Mouse (Mus musculus) activated CD4-positive, CD25-positive, alpha-beta regulatory T cell, adult 4 months (primary cell): Measurements from ENCODE around the gene Cadps2. TPM values are rescaled to one million over a fixed set of nuclear protein-coding genes. Genes with fewer than 3 reads are reported as not detected.

ENCODE experiments used
- ATAC-seq: one replicate; pipeline ENCODE4 v1.8.0; 2017
- polyA plus RNA-seq, 2 experiments: library from polyadenylated mRNA; unstranded; fragments of 100-300 nt; shearing (Covaris generic); gene quantifications; one replicate each; pipeline ENCODE4 v1.2.1; 2017

Cadps2 gene
- polyA plus RNA-seq, 2 experiments from 2014 or later, result 0.49 TPM; not detected in 1

DNA sequence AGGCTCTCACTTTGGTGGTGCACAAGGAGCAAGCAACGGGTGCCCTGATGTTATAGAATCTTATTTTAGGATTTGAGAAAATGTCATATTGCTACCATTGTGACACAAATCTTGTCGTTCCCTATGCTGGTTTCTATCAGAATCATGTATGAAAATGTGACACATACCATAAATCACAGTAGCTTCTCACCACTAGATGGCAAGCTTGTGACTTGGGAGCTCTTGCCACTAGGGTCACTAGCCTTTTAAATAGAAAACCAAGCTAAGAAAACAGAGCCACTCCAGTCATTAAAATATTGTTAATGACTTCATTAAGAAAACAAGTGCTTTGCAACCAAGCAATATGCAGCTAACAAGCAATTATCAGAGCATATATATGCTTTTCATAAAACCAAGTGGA, 81.0 kb downstream of the Cadps2 start:
- no peak for ATAC-seq

DNA sequence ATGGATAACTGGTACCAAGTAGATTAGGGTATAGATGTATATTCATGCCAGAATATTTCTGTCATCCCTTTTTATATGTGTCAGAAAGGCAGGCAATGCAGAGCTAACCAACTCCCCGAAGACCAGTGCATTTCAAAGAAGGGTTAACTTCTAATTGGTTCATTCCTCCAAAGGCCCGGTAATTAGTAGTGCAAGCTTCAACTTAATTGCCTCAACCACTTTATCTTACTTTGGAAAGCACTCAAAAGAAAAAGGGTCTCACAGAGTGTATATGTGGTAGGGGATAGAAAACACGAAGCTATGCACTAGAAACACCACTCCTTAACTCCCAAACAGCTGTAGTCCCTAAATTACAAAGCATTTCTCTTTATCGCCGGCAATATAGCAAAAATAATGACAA, 90.4 kb downstream of the Cadps2 start:
- ATAC-seq, result no peak

DNA sequence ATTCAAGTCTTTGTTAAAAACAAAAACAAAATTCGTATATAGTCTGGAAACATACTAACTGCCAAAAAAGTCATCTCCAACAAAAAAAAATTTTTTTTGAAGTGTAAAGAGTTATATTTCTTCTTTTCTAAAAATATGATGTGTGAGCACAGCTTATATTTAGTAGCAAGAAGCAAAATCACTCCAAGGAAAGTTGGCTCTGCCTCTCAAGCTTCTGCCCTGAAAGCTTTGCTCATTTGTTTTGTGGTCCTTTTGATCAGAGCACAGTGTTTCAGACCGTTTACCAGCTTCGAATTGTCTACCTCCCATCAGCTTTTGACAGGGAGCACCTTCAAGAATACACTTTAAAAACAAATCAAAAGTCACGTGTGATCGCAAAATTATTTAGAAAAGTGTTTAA, 99.2 kb downstream of the Cadps2 start:
- no peak for ATAC-seq

DNA sequence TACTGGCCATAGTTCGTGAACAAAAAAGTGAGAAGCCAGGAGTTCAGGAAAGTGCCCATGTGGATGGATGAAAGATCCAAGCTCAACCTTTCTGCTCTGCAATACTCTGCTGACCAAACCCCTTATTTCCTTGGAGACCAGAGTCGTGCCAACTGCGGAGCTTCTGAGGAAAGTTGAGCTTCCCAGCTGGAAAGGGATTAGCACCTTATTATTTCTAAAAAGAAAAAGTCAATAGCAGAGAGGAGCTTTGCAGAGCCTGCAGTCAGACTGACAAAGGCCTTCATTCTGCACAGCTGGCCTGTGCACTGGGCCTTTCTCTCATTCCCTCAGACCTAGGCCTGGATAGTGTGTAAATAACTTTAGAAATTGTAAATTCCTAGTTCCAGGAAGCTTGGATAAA, 106.5 kb downstream of the Cadps2 start:
- ATAC-seq, result no peak

DNA sequence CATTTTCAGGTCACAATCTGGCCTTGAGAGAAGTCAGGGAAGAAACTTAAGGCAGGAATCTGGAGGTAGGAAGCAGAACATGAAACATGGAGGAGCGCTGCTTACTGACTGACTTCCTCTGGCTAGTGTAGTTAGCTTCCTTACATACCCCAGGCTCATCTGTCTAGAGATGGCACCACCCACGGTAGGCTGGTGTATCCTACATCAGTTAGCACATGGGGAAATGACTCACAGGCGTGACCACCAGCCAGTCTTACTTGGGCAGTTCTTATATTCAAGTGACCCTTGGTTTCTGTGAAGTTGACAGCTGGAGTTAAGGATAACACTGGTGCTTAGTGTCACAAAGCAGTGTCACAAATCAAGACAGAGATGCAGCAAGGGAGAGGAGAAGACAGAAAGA, 110.6 kb downstream of the Cadps2 start:
- ATAC-seq, result no peak

DNA sequence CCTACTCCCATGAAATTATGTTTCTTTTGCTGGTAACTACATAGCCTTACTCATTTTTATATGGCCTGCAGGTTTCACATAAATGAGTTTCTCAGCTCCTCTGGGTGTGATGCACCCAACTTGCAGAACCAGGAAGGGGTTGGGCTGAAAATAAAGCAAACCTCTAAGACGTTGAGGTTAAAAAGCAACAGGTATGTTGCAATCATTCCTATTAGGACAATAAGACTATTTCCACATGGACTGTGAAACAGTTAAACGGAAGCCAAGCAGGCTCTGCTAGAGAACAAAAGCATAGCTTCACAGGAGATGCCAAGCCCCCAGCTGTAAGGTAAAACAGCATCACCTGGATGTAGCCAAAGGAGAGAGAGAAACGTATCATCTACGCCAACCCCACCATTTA, 115.5 kb downstream of the Cadps2 start:
- no peak for ATAC-seq

DNA sequence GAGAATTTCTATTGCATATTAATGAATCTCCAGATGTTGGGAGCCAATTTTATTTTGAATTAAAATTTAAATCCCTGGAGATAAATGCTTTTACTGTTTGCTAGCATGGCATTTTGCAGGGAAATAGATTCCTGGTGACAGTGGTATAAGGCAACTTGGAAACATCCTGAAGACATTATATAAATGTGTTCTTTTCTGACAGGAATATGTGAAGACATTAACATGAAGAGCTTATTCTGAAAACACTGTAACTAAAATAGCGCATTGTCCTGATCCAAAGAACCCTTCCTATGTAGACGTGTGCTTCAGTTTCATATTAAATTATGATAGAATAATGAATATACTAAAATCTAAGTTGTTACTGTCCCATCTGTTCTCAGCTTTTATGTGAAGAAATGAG, 118.8 kb downstream of the Cadps2 start:
- no peak for ATAC-seq

DNA sequence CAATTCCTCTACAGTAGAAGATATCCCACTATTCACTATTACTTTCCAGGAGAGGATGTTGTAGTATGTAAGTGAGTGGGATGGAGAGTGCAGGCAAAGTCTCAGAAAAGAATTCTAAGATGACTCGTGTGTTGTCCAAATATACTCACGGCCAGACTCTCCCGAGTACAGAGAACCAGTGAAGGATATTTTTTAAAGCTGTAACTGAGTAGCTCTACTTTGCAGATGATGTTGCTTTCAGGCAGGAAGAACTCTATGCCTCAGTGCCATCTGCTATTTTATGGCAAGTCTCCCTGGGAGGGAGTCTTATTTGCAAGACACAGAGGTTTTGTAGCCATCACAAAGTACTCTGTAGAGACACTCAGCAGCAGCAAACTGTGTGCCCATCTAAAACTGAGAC, 131.7 kb downstream of the Cadps2 start:
- ATAC-seq, result no peak

DNA sequence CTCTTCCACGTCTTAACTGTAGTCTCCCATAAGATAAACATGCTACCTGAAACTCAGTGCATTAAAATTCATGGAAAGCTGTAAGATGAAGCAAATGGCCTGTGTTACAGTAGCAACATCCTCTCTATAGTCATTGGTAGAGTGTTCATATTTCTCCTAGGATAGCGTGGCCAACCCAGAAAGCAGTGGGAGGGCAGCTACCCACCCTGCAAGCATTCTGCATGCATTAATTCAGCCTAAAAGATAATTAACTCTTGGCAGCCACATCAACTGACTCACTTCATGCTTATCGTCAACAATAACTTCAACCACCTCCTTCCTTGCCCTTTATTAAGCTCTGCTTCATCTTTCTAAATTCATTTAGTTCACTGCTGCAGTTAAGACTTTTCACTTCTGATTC, 138.3 kb downstream of the Cadps2 start:
- ATAC-seq, result no peak

DNA sequence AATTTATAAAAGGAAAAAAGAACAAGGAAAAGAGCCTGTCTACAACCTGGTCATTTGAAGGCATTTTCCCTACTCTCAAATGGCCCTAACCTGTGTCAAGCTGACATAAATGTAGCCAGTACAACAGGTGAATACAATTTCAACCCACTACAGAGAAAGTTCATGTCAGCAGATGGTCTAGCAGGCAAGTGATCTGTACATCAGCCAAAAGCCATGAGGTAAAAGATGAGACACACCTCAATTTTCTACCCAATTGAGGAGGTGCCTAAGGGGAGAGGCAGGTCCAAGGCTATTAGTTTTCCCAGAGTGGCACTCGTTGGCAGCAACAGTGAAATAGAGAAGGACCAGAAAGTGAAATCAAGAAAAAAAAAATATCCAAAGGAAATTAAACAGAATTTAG, 161.0 kb downstream of the Cadps2 start:
- ATAC-seq, result no peak

DNA sequence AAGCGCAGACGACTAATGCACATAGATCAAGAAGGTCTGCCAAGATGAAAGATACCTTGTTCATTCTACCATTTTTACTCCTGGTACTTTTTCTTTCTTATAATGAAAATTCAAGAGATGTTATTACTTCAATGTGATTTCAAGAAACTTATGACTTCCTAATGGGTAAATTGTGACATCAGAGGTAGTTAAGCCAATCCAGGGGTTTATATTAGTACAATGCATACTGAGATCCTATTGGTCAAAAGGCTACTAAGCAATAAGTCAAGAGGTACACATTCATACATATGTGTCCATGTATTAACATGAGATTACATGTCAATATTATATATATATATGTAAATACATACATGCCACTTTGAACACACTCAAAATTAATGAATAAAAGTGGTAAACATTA, 184.2 kb downstream of the Cadps2 start, which contains the start of gene Rnf148:
Gene Rnf148, minus strand, starts transcription at position 101 of the 400 bp plus-strand sequence.
- no peak for ATAC-seq

DNA sequence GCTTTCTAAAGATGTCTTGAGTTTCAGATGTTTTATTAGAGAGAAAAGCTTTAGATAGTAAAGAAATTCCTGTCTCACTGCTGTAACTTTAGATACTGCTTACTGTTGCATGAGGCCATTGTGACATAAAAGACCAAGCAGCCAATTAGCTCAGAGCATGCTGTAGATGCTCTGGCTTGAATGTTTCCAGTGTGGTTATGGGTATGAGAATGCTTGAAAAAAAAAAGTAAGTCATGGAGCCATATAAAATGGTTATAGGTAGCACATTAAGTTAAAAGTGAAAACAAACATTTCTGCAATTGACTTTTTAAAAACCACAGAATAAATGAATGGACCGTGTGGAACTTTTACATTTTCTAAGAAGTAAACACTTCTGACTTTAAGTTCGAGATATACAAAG, 189.0 kb downstream of the Cadps2 start, which contains the start of gene Rnf133:
Gene Rnf133, minus strand, starts transcription at position 101 of the 400 bp plus-strand sequence.
- no peak for ATAC-seq

DNA sequence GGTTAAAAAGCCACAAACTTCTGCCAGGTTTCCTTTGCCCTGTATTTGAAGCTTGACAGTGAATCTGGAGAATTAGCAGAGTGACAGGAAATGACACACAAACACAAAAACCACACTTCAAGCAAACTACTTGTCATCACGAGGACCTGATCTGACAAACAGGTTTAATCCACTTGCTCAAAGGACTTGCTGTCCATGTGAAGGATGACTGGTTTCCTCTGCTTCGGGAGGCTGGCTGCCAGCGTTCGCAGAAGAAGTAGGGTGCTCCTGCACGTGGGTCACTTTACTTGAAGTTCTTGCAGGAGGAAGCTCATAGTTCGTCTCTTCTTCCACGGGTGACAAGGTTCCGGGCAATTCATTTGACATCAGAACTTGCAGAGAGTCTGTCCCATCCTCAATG, 190.5 kb downstream of the Cadps2 start:
- ATAC-seq, result no peak

DNA sequence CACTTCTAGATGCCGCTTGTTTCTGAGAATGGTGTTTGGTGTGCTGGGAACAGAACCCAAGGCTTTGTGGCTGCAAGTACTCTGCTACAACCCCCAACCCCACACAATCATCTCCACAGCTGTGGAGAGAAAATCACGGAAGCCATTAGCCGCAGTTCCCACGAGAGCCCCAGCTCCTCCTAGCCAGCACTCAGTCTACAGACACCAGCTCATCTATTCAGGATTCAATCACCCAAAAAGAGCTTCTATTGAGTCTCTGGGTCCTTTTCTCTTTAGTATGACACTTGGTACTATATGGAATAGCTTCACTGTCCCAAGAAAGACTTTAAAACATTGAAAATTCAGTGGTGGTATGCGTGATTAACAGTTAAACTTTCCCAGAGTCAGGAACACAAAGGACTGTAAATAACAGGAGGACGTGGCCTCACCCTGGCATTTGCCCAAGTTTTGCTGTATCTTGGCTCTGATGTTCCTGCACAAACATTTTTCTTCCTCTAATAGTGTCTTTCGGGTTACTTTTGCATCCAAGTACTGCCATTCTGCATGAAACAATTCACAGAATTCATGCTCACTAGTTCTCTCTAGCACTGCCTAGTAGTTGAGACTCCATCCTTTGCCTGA, 191.5 kb downstream of the Cadps2 start:
- no peak for ATAC-seq

DNA sequence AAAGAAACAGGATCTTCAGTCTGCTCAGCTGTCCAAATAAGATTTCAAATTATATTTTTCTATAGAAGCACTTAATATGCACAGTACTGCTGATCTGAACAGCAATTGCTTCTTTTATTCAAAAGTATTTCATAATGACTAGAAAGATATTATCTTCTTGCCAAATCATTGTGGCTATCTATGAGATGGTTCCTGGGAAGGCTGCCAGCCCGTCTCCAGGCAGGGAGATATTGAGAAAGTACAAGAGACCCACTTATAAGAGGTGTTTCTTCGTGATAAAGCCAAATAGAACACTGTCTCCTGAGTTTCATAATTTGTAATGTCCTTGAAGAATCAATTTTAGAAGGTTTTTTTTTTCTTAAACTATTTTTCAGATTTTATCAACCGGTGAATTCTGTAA, 202.1 kb downstream of the Cadps2 start:
- ATAC-seq, result no peak

DNA sequence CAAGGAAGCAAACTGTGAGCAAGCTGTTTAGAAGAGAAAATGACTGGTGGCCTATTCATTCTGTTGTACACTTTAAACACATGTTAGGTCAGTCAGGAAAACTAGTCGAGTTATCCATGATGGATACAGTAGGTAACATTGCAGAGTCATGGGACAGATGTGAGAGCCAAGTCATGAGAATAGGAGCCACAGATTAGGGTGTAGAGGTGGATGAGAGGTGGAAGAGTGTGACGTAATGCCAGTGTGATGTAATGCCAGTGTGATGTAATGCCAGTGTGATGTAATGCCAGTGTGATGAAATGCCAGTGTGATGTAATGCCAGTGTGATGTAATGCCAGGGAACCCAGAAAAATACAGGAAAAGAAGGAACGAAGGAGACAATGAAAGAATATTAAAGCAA, 204.0 kb downstream of the Cadps2 start:
- no peak for ATAC-seq

DNA sequence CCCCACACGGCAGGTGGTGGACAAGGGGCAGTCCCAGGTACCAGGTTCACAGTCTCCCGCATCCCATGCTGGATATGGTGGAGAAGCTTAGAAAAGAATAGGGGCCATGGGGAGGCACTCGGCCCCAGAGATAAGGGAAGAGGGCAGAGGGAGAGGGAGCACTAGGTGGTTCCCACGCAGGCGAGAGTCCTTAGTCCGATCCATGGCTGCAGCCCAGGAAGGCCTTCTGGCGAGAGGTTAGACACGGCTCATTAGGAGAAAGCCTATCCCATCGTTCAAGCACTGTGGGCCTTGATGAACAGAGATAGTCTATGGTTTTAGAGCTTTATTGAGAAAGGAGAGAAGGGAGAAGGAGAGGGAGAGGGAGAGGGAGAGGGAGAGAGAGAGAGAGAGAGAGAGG, 205.2 kb downstream of the Cadps2 start:
- no peak for ATAC-seq

DNA sequence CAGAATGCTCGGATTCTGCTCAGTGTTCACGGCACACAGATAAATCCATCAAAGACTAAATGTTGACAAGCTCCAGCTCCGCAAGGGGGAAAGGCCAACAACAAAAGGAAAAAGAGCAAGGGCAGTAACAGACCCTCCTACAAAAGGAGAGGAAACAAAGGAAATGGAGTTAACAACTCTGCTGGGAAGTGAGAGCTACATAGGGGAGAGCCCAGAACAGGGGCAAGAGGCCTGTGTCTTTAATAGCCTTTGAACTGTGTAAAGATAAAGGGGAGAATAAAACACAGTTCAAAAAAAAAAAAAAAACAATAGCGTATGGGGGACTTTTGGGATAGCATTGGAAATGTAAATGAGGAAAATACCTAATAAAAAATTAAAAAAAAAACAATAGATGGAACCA, 208.8 kb downstream of the Cadps2 start:
- ATAC-seq, result no peak

DNA sequence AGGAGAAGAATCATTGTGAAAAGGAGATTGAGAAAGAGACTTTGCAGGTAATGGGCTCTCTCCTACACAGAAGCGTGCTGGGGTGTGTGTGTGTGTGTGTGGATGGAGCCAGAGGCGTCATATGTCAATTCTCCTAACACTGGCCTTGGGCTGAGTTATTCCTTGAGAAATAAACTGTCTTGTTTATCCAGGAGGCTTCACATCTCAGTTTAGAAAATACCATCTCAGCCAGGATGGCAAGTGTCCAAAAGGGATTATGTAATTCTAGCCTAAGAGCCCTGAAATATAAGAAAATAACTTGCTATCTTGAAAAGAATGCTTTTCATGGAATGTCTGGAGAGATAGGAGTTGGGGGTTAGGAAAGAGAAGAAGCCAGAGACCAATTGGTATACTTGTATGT, 264.1 kb downstream of the Cadps2 start:
- ATAC-seq, result no peak

DNA sequence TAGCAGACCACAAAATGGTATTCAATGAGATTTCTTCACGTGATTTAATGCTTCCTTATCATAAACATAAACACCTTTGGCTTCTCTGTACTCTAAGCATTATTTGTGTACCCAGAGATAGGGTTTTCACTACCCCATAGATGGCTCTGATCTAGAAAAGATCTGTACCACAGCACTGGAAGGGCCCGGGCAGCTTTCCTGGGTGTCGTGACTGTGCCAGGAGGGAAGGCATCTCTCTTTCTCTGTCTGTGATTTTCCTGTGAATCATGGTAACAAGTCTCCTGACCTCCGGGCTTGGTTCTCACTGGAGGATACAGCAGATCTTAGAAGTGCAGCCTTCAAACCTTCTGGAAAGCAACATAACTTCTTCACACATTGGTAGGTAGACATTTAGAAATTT, 265.5 kb downstream of the Cadps2 start:
- no peak for ATAC-seq

DNA sequence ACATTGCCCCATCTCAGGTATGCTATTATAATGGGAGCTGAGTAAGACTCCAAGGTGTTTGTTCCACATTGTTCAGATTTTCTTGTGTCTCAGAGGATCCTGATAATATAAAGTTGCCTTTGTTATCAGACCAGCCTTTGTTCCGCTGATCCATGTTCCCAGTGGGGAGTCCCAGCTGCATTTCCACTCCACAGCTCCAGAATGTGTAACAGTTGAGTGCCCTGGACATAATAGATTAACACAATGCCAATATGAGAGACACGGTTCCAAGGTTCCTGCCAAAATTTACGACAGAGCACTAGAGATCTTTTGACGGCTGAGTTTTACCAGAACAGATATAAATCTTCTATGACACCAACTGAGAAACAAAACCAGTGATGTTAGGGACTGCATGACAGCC, 266.8 kb downstream of the Cadps2 start:
- no peak for ATAC-seq

DNA sequence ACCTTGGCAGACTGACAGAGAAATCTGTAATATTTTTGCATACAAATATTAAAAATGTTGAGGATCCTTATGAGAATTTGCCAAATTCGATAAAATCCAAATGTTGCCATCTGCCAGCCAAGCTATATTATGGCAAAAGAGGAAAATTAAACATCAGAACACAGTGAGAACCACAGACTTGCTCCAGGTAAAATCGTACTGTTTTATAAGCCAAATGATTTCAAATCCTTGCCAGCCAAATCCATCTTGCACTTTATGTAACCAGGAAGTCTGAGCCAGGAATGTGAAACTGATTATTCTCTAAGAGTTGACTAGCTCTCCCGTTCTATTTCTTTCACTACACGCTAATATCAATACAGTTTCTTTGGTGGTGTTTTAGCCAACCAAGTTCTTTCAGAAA, 269.5 kb downstream of the Cadps2 start:
- no peak for ATAC-seq

DNA sequence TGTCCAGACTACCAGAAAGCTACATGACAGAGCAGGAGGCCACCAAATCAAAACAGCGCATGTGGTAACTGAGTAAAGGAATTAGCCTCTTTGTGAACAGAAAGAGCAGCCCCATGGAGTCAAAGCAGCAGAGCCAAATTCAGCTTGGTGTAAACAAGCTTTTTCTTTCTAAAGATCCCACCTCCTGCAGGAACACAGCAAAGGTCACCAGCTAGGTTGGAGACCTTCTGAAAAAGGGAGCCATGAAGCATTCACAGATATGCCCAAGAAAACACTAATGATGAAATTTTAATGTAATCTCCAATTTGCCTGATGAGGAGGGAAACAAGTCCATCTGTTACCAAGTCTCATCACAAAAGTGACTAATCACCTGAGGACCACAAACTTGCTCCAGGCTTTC, 270.5 kb downstream of the Cadps2 start:
- ATAC-seq, result no peak

DNA sequence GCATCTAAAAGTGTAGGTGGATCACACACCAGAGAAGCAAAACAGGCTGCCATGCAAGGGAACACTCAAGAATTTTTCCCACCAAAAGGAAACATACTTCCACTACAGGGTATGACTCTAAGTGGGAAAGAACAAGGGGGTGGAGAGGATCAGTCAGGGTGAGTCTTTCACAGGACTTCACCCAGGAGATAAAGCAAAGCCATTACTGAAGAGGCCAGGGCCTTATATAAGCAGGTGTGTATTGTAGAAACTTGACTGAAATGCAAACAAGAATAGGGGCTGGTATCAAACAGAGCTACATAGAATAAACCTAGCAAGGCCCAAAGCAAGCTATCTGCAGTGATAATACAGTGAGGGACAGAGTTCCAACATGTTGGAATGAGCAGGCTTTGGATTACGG, 271.6 kb downstream of the Cadps2 start:
- no peak for ATAC-seq

DNA sequence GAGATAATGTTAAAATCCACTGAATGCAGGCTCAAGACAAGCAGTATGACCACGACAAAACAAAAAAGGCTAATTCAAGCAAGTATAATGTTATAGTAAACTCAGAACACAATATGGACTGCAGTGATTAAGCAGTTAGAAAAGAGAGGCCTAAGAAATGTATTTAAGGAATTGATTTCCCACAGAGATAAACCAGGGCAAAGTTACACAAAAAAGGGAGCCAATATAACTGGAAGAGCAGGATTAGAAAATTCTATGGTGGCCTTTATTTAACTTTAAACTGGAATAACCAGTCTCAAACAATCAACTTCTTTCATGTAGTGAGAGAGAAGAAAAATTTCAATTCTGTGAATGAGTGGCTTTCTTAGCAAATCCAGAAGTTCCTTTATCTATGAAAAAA, 289.3 kb downstream of the Cadps2 start:
- ATAC-seq, result no peak
